Mouse (Mus musculus): ENCODE data around the gene Tfpt. TPM values are rescaled to one million over a fixed set of nuclear protein-coding genes. Genes with fewer than 3 reads are reported as not detected.

Gene Tfpt
- polyA plus RNA-seq, 1 experiment from 2014 or later: 18.2 TPM

GRCm38 (mm10) chr7:3616389-3617241, 13.1 kb downstream of the Tfpt start:
- Histone ChIP-seq H3K9ac (ENCODE audit: low read length) (peak overlapping the region; percentile 90), H3K36me3 (ENCODE audit: control insufficient read depth, insufficient read depth, low read length) (peaks cover 29% of the 10 kb centered on the region), H3K4me2 (ENCODE audit: low read length) (peak overlapping the region; percentile 77), H3K27me3 (ENCODE audit: control insufficient read depth, insufficient read depth, low read length) (no peaks in the 10 kb centered on the region), H3K4me3 (ENCODE audit: control insufficient read depth in 1 of 2, insufficient read depth in 1 of 2, low read depth in 1 of 2, low read length in 2 of 2) (peak overlapping the region in 1 of 2 experiments; percentile 76; a peak in 3 of 4 replicates), H3K27ac (replicated peaks in 1 of 2; ENCODE audit: control insufficient read depth in 1 of 2, insufficient read depth in 1 of 2, low read depth in 2 of 2, low read length in 2 of 2) (no peak overlapping the region), H3K9me3 (ENCODE audit: control insufficient read depth, low read length) (no peaks in the 10 kb centered on the region), H3K4me1 (ENCODE audit: control insufficient read depth in 2 of 2, insufficient read depth in 2 of 2, low read length in 2 of 2) (peaks cover 0 to 5% of the 10 kb centered on the region in 2 experiments; a peak in 1 of 4 replicates)
- ATAC-seq (ENCODE audit: insufficient number of reproducible peaks, insufficient read depth, low FRiP score, low read depth): no peak
- 43% methylated on average over 6 of the region's 6 CpGs for WGBS

- H3K9me3 ChIP-seq (ENCODE audit: control insufficient read depth, low read length): no peaks in the 10 kb centered on the region
- H3K4me1 ChIP-seq (ENCODE audit: control insufficient read depth in 2 of 2, insufficient read depth in 2 of 2, low read length in 2 of 2): peaks cover 0 to 5% of the 10 kb centered on the region in 2 experiments; a peak in 1 of 4 replicates
- WGBS: 75% methylated on average over 4 of the region's 4 CpGs
- H3K27me3 ChIP-seq (ENCODE audit: control insufficient read depth, insufficient read depth, low read length): no peaks in the 10 kb centered on the region
- H3K27ac ChIP-seq (replicated peaks in 1 of 2; ENCODE audit: control insufficient read depth in 1 of 2, insufficient read depth in 1 of 2, low read depth in 2 of 2, low read length in 2 of 2): no peak within 1 kb of the TSS
- H3K4me2 ChIP-seq (ENCODE audit: low read length): peak within 1 kb of the TSS; percentile 77
- H3K36me3 ChIP-seq (ENCODE audit: control insufficient read depth, insufficient read depth, low read length): peaks cover 25% of the 10 kb centered on the region
- ATAC-seq (ENCODE audit: insufficient number of reproducible peaks, insufficient read depth, low FRiP score, low read depth): no peak
- H3K4me3 ChIP-seq (ENCODE audit: control insufficient read depth in 1 of 2, insufficient read depth in 1 of 2, low read depth in 1 of 2, low read length in 2 of 2): peak within 1 kb of the TSS in 1 of 2 experiments; percentile 76; a peak in 3 of 4 replicates
- H3K9ac ChIP-seq (ENCODE audit: low read length): no peak within 1 kb of the TSS
These were observed 13.7 kb downstream of the Tfpt start, which contains the start of gene Oscar for GRCm38 (mm10) chr7:3616057-3616388. Gene Oscar (minus strand): TSS chr7:3616157.

- Histone ChIP-seq H3K27me3 (ENCODE audit: control insufficient read depth, insufficient read depth, low read length) (no peaks in the 10 kb centered on the region), H3K27ac (replicated peaks in 1 of 2; ENCODE audit: control insufficient read depth in 1 of 2, insufficient read depth in 1 of 2, low read depth in 2 of 2, low read length in 2 of 2) (no peak overlapping the region), H3K4me1 (ENCODE audit: control insufficient read depth in 2 of 2, insufficient read depth in 2 of 2, low read length in 2 of 2) (peaks cover 0 to 7% of the 10 kb centered on the region in 2 experiments; a peak in 2 of 4 replicates), H3K9me3 (ENCODE audit: control insufficient read depth, low read length) (no peaks in the 10 kb centered on the region), H3K4me3 (ENCODE audit: control insufficient read depth in 1 of 2, insufficient read depth in 1 of 2, low read depth in 1 of 2, low read length in 2 of 2) (no peak overlapping the region), H3K36me3 (ENCODE audit: control insufficient read depth, insufficient read depth, low read length) (peaks cover 5% of the 10 kb centered on the region), H3K4me2 (ENCODE audit: low read length) (no peak overlapping the region), H3K9ac (ENCODE audit: low read length) (no peak overlapping the region)
- ATAC-seq (ENCODE audit: insufficient number of reproducible peaks, insufficient read depth, low FRiP score, low read depth): no peak
- WGBS: 70% methylated on average over 3 of the region's 3 CpGs
These were observed 15.7 kb downstream of the Tfpt start for GRCm38 (mm10) chr7:3614021-3614420.

GRCm38 (mm10) chr7:3611006-3611405, 18.7 kb downstream of the Tfpt start:
- no peak for ATAC-seq (ENCODE audit: insufficient number of reproducible peaks, insufficient read depth, low FRiP score, low read depth)
- H3K27ac ChIP-seq (replicated peaks in 1 of 2; ENCODE audit: control insufficient read depth in 1 of 2, insufficient read depth in 1 of 2, low read depth in 2 of 2, low read length in 2 of 2): no peak overlapping the region
- peaks cover 0 to 4% of the 10 kb centered on the region in 2 experiments; a peak in 1 of 4 replicates for H3K4me1 ChIP-seq (ENCODE audit: control insufficient read depth in 2 of 2, insufficient read depth in 2 of 2, low read length in 2 of 2)
- no peaks in the 10 kb centered on the region for H3K9me3 ChIP-seq (ENCODE audit: control insufficient read depth, low read length)
- H3K27me3 ChIP-seq (ENCODE audit: control insufficient read depth, insufficient read depth, low read length): no peaks in the 10 kb centered on the region
- H3K9ac ChIP-seq (ENCODE audit: low read length): no peak overlapping the region
- no peaks in the 10 kb centered on the region for H3K36me3 ChIP-seq (ENCODE audit: control insufficient read depth, insufficient read depth, low read length)
- no peak overlapping the region for H3K4me3 ChIP-seq (ENCODE audit: control insufficient read depth in 1 of 2, insufficient read depth in 1 of 2, low read depth in 1 of 2, low read length in 2 of 2)
- WGBS: 86% methylated on average over 13 of the region's 13 CpGs
- no peak overlapping the region for H3K4me2 ChIP-seq (ENCODE audit: low read length)

GRCm38 (mm10) chr7:3610437-3610836, 19.3 kb downstream of the Tfpt start:
- H3K36me3 ChIP-seq (ENCODE audit: control insufficient read depth, insufficient read depth, low read length): no peaks in the 10 kb centered on the region
- no peak overlapping the region for H3K4me3 ChIP-seq (ENCODE audit: control insufficient read depth in 1 of 2, insufficient read depth in 1 of 2, low read depth in 1 of 2, low read length in 2 of 2)
- H3K9ac ChIP-seq (ENCODE audit: low read length): no peak overlapping the region
- H3K27ac ChIP-seq (replicated peaks in 1 of 2; ENCODE audit: control insufficient read depth in 1 of 2, insufficient read depth in 1 of 2, low read depth in 2 of 2, low read length in 2 of 2): no peak overlapping the region
- peaks cover 0 to 4% of the 10 kb centered on the region in 2 experiments; a peak in 1 of 4 replicates for H3K4me1 ChIP-seq (ENCODE audit: control insufficient read depth in 2 of 2, insufficient read depth in 2 of 2, low read length in 2 of 2)
- no peaks in the 10 kb centered on the region for H3K9me3 ChIP-seq (ENCODE audit: control insufficient read depth, low read length)
- WGBS: 86% methylated on average over 3 of the region's 3 CpGs
- H3K27me3 ChIP-seq (ENCODE audit: control insufficient read depth, insufficient read depth, low read length): no peaks in the 10 kb centered on the region
- ATAC-seq (ENCODE audit: insufficient number of reproducible peaks, insufficient read depth, low FRiP score, low read depth): no peak
- no peak overlapping the region for H3K4me2 ChIP-seq (ENCODE audit: low read length)

DNA sequence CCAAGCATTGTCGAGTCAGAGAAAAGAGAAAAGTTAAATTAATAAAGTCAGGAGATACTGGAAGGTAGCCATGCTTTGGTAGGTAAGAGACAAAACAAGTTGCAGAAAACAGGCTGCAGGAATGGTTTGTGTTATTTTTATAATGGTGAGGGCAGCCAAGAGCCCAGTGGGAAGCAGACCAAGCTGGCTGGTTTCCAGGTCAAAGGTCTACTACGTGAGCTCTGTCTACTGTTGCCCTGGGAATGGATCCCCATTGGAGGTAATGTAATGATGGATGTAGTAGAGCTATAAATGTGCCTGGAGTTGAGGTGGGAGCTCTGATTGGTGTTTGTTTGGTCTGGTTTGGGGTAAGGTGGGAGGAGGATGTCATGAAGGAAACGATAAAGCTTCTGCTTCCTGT, 20.6 kb downstream of the Tfpt start:
- Histone ChIP-seq H3K27ac (replicated peaks in 1 of 2; ENCODE audit: control insufficient read depth in 1 of 2, insufficient read depth in 1 of 2, low read depth in 2 of 2, low read length in 2 of 2) (no peak overlapping the region), H3K27me3 (ENCODE audit: control insufficient read depth, insufficient read depth, low read length) (no peaks in the 10 kb centered on the region), H3K4me3 (ENCODE audit: control insufficient read depth in 1 of 2, insufficient read depth in 1 of 2, low read depth in 1 of 2, low read length in 2 of 2) (no peak overlapping the region), H3K9me3 (ENCODE audit: control insufficient read depth, low read length) (no peaks in the 10 kb centered on the region), H3K9ac (ENCODE audit: low read length) (no peak overlapping the region), H3K36me3 (ENCODE audit: control insufficient read depth, insufficient read depth, low read length) (no peaks in the 10 kb centered on the region), H3K4me1 (ENCODE audit: control insufficient read depth in 2 of 2, insufficient read depth in 2 of 2, low read length in 2 of 2) (peaks cover 0 to 4% of the 10 kb centered on the region in 2 experiments; a peak in 1 of 4 replicates), H3K4me2 (ENCODE audit: low read length) (no peak overlapping the region)
- 41% methylated on average over 3 of the region's 3 CpGs for WGBS
- ATAC-seq (ENCODE audit: insufficient number of reproducible peaks, insufficient read depth, low FRiP score, low read depth): no peak

- Histone ChIP-seq H3K27ac (replicated peaks in 1 of 2; ENCODE audit: control insufficient read depth in 1 of 2, insufficient read depth in 1 of 2, low read depth in 2 of 2, low read length in 2 of 2) (no peak overlapping the region), H3K36me3 (ENCODE audit: control insufficient read depth, insufficient read depth, low read length) (no peaks in the 10 kb centered on the region), H3K27me3 (ENCODE audit: control insufficient read depth, insufficient read depth, low read length) (no peaks in the 10 kb centered on the region), H3K4me3 (ENCODE audit: control insufficient read depth in 1 of 2, insufficient read depth in 1 of 2, low read depth in 1 of 2, low read length in 2 of 2) (no peak overlapping the region), H3K9me3 (ENCODE audit: control insufficient read depth, low read length) (no peaks in the 10 kb centered on the region), H3K9ac (ENCODE audit: low read length) (no peak overlapping the region), H3K4me1 (ENCODE audit: control insufficient read depth in 2 of 2, insufficient read depth in 2 of 2, low read length in 2 of 2) (peaks cover 0 to 4% of the 10 kb centered on the region in 2 experiments; a peak in 1 of 4 replicates), H3K4me2 (ENCODE audit: low read length) (no peak overlapping the region)
- no peak for ATAC-seq (ENCODE audit: insufficient number of reproducible peaks, insufficient read depth, low FRiP score, low read depth)
- 80% methylated on average over 3 of the region's 3 CpGs for WGBS
These were observed 21.1 kb downstream of the Tfpt start for GRCm38 (mm10) chr7:3608668-3609067.
